Comparison of ENCODE assay signal across 8 mouse cellular contexts in the genomic region with DNA sequence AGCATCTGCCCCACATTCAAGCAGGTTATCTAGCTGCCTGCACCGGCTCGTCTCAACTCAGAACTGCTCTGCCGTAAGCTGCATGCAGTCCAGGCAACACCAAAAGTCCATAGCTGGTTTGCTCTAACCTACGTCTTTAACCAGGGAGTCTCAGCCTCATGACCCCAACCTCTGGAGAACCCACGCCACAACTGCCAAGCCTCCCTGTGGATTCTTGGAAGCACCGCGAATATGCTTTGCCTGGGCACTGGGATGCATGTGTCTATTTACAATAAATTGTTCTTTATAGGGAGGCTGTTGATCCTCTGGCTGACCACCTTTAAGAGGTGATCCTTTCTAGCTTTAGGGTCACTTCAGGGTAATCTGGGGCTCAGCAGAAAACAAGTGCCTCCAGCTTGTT. TPM values are rescaled to one million over a fixed set of nuclear protein-coding genes. Genes with fewer than 3 reads are reported as not detected.
DNase-seq lines count a peak whose midpoint lies in the region; ATAC-seq and TF ChIP-seq lines count a peak whose summit lies in the region.

No protein-coding gene starts in this region.

- peaks cover 14% of the 10 kb centered on the region for H3K27me3 ChIP-seq in lung, embryonic 14.5 days (ENCODE audit: insufficient read depth, low read length)
- peaks cover 13% of the 10 kb centered on the region for H3K27me3 ChIP-seq in lung, postnatal 0 days (replicated peaks; ENCODE audit: insufficient read depth, low read length)
- peaks cover 16% of the 10 kb centered on the region for H3K27me3 ChIP-seq in forebrain, embryonic 11.5 days (ENCODE audit: control insufficient read depth, insufficient read depth, low read length)
- H3K27me3 ChIP-seq in limb, embryonic 11.5 days (ENCODE audit: control insufficient read depth, insufficient read depth, low read length): peaks cover 16% of the 10 kb centered on the region
- peaks cover 18% of the 10 kb centered on the region for H3K27me3 ChIP-seq in neural tube, embryonic 15.5 days (replicated peaks)
- no peaks in the 10 kb centered on the region for H3K27me3 ChIP-seq in thymus, adult 2 months (ENCODE audit: control insufficient read depth, insufficient read depth, low read length)

- no peak for TF ChIP-seq POLR2A in thymus, adult 2 months (IDR thresholded peaks at IDR 0.05; ENCODE audit: control insufficient read depth, extremely low read depth, insufficient read depth, low read length, poor library complexity)

- ATAC-seq in lung, embryonic 14.5 days (ENCODE audit: insufficient read depth): no peak
- no peak for ATAC-seq in lung, postnatal 0 days
- ATAC-seq in forebrain, embryonic 11.5 days (replicated peaks; ENCODE audit: low FRiP score): no peak
- ATAC-seq in limb, embryonic 11.5 days (ENCODE audit: insufficient number of reproducible peaks, low FRiP score, low TSS enrichment, low read depth): no peak
- no peak for ATAC-seq in neural tube, embryonic 15.5 days (ENCODE audit: low FRiP score)

- no peak overlapping the region for H3K27ac ChIP-seq in lung, embryonic 14.5 days (ENCODE audit: low read depth)
- no peak overlapping the region for H3K27ac ChIP-seq in lung, postnatal 0 days (ENCODE audit: low read length)
- H3K27ac ChIP-seq in forebrain, embryonic 11.5 days (ENCODE audit: low read depth, low read length): no peak overlapping the region
- no peak overlapping the region for H3K27ac ChIP-seq in limb, embryonic 11.5 days (replicated peaks; ENCODE audit: low read depth, low read length)
- H3K27ac ChIP-seq in neural tube, embryonic 15.5 days (replicated peaks): no peak overlapping the region
- H3K27ac ChIP-seq in thymus, adult 2 months (ENCODE audit: control insufficient read depth, insufficient read depth, low read length): no peak overlapping the region

- peak overlapping the region; percentile 66; the same call in 1 of the 2 replicates for H3K4me3 ChIP-seq in lung, embryonic 14.5 days (ENCODE audit: low read depth, low read length)
- no peak overlapping the region for H3K4me3 ChIP-seq in lung, postnatal 0 days (ENCODE audit: low read depth, low read length)
- peak overlapping the region; percentile 63; the same call in 1 of the 2 replicates for H3K4me3 ChIP-seq in forebrain, embryonic 11.5 days (ENCODE audit: low read depth, low read length)
- no peak overlapping the region for H3K4me3 ChIP-seq in limb, embryonic 11.5 days (ENCODE audit: low read depth, low read length)
- H3K4me3 ChIP-seq in neural tube, embryonic 15.5 days (replicated peaks): peak overlapping the region; percentile 80
- H3K4me3 ChIP-seq in thymus, adult 2 months (ENCODE audit: control insufficient read depth, insufficient read depth, low read length): no peak overlapping the region

- WGBS in lung, embryonic 14.5 days: 77% methylated on average over 7 of the region's 7 CpGs
- 83% methylated on average over 7 of the region's 7 CpGs for WGBS in lung, postnatal 0 days
- 85% methylated on average over 7 of the region's 7 CpGs for WGBS in forebrain, embryonic 11.5 days
- WGBS in limb, embryonic 11.5 days: 81% methylated on average over 7 of the region's 7 CpGs
- WGBS in neural tube, embryonic 15.5 days: 89% methylated on average over 7 of the region's 7 CpGs
- 95% methylated on average over 7 of the region's 7 CpGs for WGBS in thymus, adult 2 months

- no peaks in the 10 kb centered on the region for H3K9me3 ChIP-seq in lung, embryonic 14.5 days (ENCODE audit: low read depth, low read length)
- H3K9me3 ChIP-seq in lung, postnatal 0 days (ENCODE audit: low read length): no peaks in the 10 kb centered on the region
- H3K9me3 ChIP-seq in forebrain, embryonic 11.5 days (ENCODE audit: control insufficient read depth, low read length): no peaks in the 10 kb centered on the region
- no peaks in the 10 kb centered on the region for H3K9me3 ChIP-seq in limb, embryonic 11.5 days (ENCODE audit: control insufficient read depth, low read length)
- no peaks in the 10 kb centered on the region for H3K9me3 ChIP-seq in neural tube, embryonic 15.5 days (replicated peaks)

- TF ChIP-seq CTCF in lung, embryonic 14.5 days (IDR thresholded peaks at IDR 0.05; ENCODE audit: low read depth): no peak
- TF ChIP-seq CTCF in lung, postnatal 0 days (IDR thresholded peaks at IDR 0.05): no peak
- TF ChIP-seq CTCF in thymus, adult 2 months (IDR thresholded peaks at IDR 0.05; ENCODE audit: borderline replicate concordance, control insufficient read depth, extremely low read depth, insufficient read depth, low read length, poor library complexity): no peak

- H3K4me1 ChIP-seq in lung, embryonic 14.5 days (ENCODE audit: insufficient read depth): no peaks in the 10 kb centered on the region
- peaks cover 8% of the 10 kb centered on the region for H3K4me1 ChIP-seq in lung, postnatal 0 days (ENCODE audit: insufficient read depth, low read depth, low read length)
- H3K4me1 ChIP-seq in forebrain, embryonic 11.5 days (replicated peaks; ENCODE audit: control insufficient read depth, insufficient read depth, low read length): peaks cover 4% of the 10 kb centered on the region
- H3K4me1 ChIP-seq in limb, embryonic 11.5 days (ENCODE audit: control insufficient read depth, insufficient read depth, low read length): peaks cover 14% of the 10 kb centered on the region
- H3K4me1 ChIP-seq in neural tube, embryonic 15.5 days: peaks cover 20% of the 10 kb centered on the region
- H3K4me1 ChIP-seq in thymus, adult 2 months (replicated peaks; ENCODE audit: control insufficient read depth, insufficient read depth, low read length): peaks cover 13% of the 10 kb centered on the region

- peaks cover 54% of the 10 kb centered on the region for H3K36me3 ChIP-seq in lung, embryonic 14.5 days (ENCODE audit: insufficient read depth)
- peaks cover 34% of the 10 kb centered on the region for H3K36me3 ChIP-seq in lung, postnatal 0 days (ENCODE audit: insufficient read depth, low read length)
- H3K36me3 ChIP-seq in forebrain, embryonic 11.5 days (ENCODE audit: control insufficient read depth, insufficient read depth, low read length): peaks cover 26% of the 10 kb centered on the region
- H3K36me3 ChIP-seq in limb, embryonic 11.5 days (ENCODE audit: control insufficient read depth, insufficient read depth, low read length): peaks cover 35% of the 10 kb centered on the region
- peaks cover 52% of the 10 kb centered on the region for H3K36me3 ChIP-seq in neural tube, embryonic 15.5 days
- peaks cover 39% of the 10 kb centered on the region for H3K36me3 ChIP-seq in thymus, adult 2 months (ENCODE audit: control insufficient read depth, insufficient read depth, low read length)

- no peak for DNase-seq in lung, embryonic 14.5 days
- no peak for DNase-seq in lung, postnatal 0 days (ENCODE audit: low spot score)
- peak; percentile 49 for DNase-seq in forebrain, embryonic 11.5 days (ENCODE audit: low spot score)
- DNase-seq in limb, embryonic 11.5 days (ENCODE audit: low spot score): no peak
- DNase-seq in thymus, adult 2 months: no peak
- DNase-seq in frontal cortex, postnatal 10 days (ENCODE audit: low spot score in 2 of 2): no peak
- DNase-seq in kidney, postnatal 10 days: no peak

- H3K9ac ChIP-seq in lung, embryonic 14.5 days: peak overlapping the region; percentile 74; the same call in 1 of the 2 replicates
- H3K9ac ChIP-seq in lung, postnatal 0 days (replicated peaks; ENCODE audit: low read depth): no peak overlapping the region
- no peak overlapping the region for H3K9ac ChIP-seq in forebrain, embryonic 11.5 days (ENCODE audit: low read length)
- H3K9ac ChIP-seq in limb, embryonic 11.5 days (ENCODE audit: low read length): no peak overlapping the region
- H3K9ac ChIP-seq in neural tube, embryonic 15.5 days (replicated peaks): no peak overlapping the region

- TF ChIP-seq EP300 in lung, postnatal 0 days (IDR thresholded peaks at IDR 0.05): no peak

- peak overlapping the region; percentile 89 for H3K4me2 ChIP-seq in lung, embryonic 14.5 days
- no peak overlapping the region for H3K4me2 ChIP-seq in lung, postnatal 0 days (replicated peaks; ENCODE audit: low read depth, low read length)
- no peak overlapping the region for H3K4me2 ChIP-seq in forebrain, embryonic 11.5 days (ENCODE audit: low read depth, low read length, severe bottlenecking)
- H3K4me2 ChIP-seq in limb, embryonic 11.5 days (ENCODE audit: low read depth, severe bottlenecking): peak overlapping the region; percentile 84; the same call in 1 of the 2 replicates
- peak overlapping the region; percentile 75 for H3K4me2 ChIP-seq in neural tube, embryonic 15.5 days

RNA-seq across cellular contexts. Expression of gene Sco2, which starts 1.1 kb away (rescaled TPM):
- 4.5 and 7.5 TPM in 2 replicates for polyA plus RNA-seq in lung, embryonic 14.5 days (2014; fragmentation: Nextera tagmentation; extraction: Ambion mirVana)
- polyA plus RNA-seq in lung, postnatal 0 days (2015; fragmentation: Nextera tagmentation; extraction: Ambion mirVana): 5.9 and 8.7 TPM in 2 replicates
- polyA plus RNA-seq in forebrain, embryonic 11.5 days (2014; fragmentation: Nextera tagmentation; extraction: Ambion mirVana): 5.1 and 5.7 TPM in 2 replicates
- polyA plus RNA-seq in limb, embryonic 11.5 days (2014; fragmentation: Nextera tagmentation; extraction: Ambion mirVana): 4.9 and 6.3 TPM in 2 replicates
- 15.6 and 17.9 TPM in 2 replicates for polyA plus RNA-seq in neural tube, embryonic 15.5 days (2015; fragmentation: Nextera tagmentation; extraction: Ambion mirVana)
- 37.4 and 43.3 TPM in 2 replicates for polyA plus RNA-seq in thymus, adult 2 months (2012; rRNA removed)

RNA-seq across cellular contexts. Expression of gene Tymp, which starts 4.3 kb away (rescaled TPM):
- polyA plus RNA-seq in lung, embryonic 14.5 days (2014; fragmentation: Nextera tagmentation; extraction: Ambion mirVana): 0.96 and 1.5 TPM in 2 replicates
- polyA plus RNA-seq in lung, postnatal 0 days (2015; fragmentation: Nextera tagmentation; extraction: Ambion mirVana): 2.1 and 2.2 TPM in 2 replicates
- 0.80 and 1.3 TPM in 2 replicates for polyA plus RNA-seq in forebrain, embryonic 11.5 days (2014; fragmentation: Nextera tagmentation; extraction: Ambion mirVana)
- 1.9 and 2.2 TPM in 2 replicates for polyA plus RNA-seq in limb, embryonic 11.5 days (2014; fragmentation: Nextera tagmentation; extraction: Ambion mirVana)
- polyA plus RNA-seq in neural tube, embryonic 15.5 days (2015; fragmentation: Nextera tagmentation; extraction: Ambion mirVana): 2.1 and 2.6 TPM in 2 replicates
- 5.9 and 7.8 TPM in 2 replicates for polyA plus RNA-seq in thymus, adult 2 months (2012; rRNA removed)

RNA-seq across cellular contexts. Expression of gene Odf3b, which starts 6.5 kb away (rescaled TPM):
- 1.1 and 1.3 TPM in 2 replicates for polyA plus RNA-seq in lung, embryonic 14.5 days (2014; fragmentation: Nextera tagmentation; extraction: Ambion mirVana)
- 33.2 and 34.9 TPM in 2 replicates for polyA plus RNA-seq in lung, postnatal 0 days (2015; fragmentation: Nextera tagmentation; extraction: Ambion mirVana)
- 0.37 and 1.2 TPM in 2 replicates for polyA plus RNA-seq in forebrain, embryonic 11.5 days (2014; fragmentation: Nextera tagmentation; extraction: Ambion mirVana)
- polyA plus RNA-seq in limb, embryonic 11.5 days (2014; fragmentation: Nextera tagmentation; extraction: Ambion mirVana): 0.34 TPM in 1 of 2 replicates, not detected in the other
- polyA plus RNA-seq in neural tube, embryonic 15.5 days (2015; fragmentation: Nextera tagmentation; extraction: Ambion mirVana): 2.4 and 2.9 TPM in 2 replicates
- polyA plus RNA-seq in thymus, adult 2 months (2012; rRNA removed): 21.1 and 21.9 TPM in 2 replicates

RNA-seq across cellular contexts. Expression of gene Klhdc7b, which starts 12.2 kb away (rescaled TPM):
- polyA plus RNA-seq in lung, embryonic 14.5 days (2014; fragmentation: Nextera tagmentation; extraction: Ambion mirVana): not detected in 2 replicates
- polyA plus RNA-seq in lung, postnatal 0 days (2015; fragmentation: Nextera tagmentation; extraction: Ambion mirVana): not detected in 2 replicates
- not detected in 2 replicates for polyA plus RNA-seq in forebrain, embryonic 11.5 days (2014; fragmentation: Nextera tagmentation; extraction: Ambion mirVana)
- not detected in 2 replicates for polyA plus RNA-seq in limb, embryonic 11.5 days (2014; fragmentation: Nextera tagmentation; extraction: Ambion mirVana)
- polyA plus RNA-seq in neural tube, embryonic 15.5 days (2015; fragmentation: Nextera tagmentation; extraction: Ambion mirVana): 0.05 and 0.06 TPM in 2 replicates
- 0.08 and 0.13 TPM in 2 replicates for polyA plus RNA-seq in thymus, adult 2 months (2012; rRNA removed)

RNA-seq across cellular contexts. Expression of gene Ncaph2, which starts 17.0 kb away (rescaled TPM):
- 157 and 168 TPM in 2 replicates for polyA plus RNA-seq in lung, embryonic 14.5 days (2014; fragmentation: Nextera tagmentation; extraction: Ambion mirVana)
- 73.7 and 80.7 TPM in 2 replicates for polyA plus RNA-seq in lung, postnatal 0 days (2015; fragmentation: Nextera tagmentation; extraction: Ambion mirVana)
- polyA plus RNA-seq in forebrain, embryonic 11.5 days (2014; fragmentation: Nextera tagmentation; extraction: Ambion mirVana): 191 and 203 TPM in 2 replicates
- polyA plus RNA-seq in limb, embryonic 11.5 days (2014; fragmentation: Nextera tagmentation; extraction: Ambion mirVana): 176 and 180 TPM in 2 replicates
- 105 and 111 TPM in 2 replicates for polyA plus RNA-seq in neural tube, embryonic 15.5 days (2015; fragmentation: Nextera tagmentation; extraction: Ambion mirVana)
- polyA plus RNA-seq in thymus, adult 2 months (2012; rRNA removed): 351 and 370 TPM in 2 replicates

Comparison
In these comparisons a context has a peak if more than half of its experiments do, and no peak if none do; other contexts are left out.
1. H3K4me2 ChIP-seq: peak in lung, embryonic 14.5 days (single experiment), limb, embryonic 11.5 days (single experiment) and neural tube, embryonic 15.5 days (single experiment); none in lung, postnatal 0 days (single experiment) and forebrain, embryonic 11.5 days (single experiment).
2. H3K4me3 ChIP-seq: peak in lung, embryonic 14.5 days (single experiment), forebrain, embryonic 11.5 days (single experiment) and neural tube, embryonic 15.5 days (single experiment); none in lung, postnatal 0 days (single experiment), limb, embryonic 11.5 days (single experiment) and thymus, adult 2 months (single experiment).